Mouse (Mus musculus) neutrophil, adult 5-6 weeks (primary cell): ENCODE data around the gene Ndrg3. TPM values are rescaled to one million over a fixed set of nuclear protein-coding genes. Genes with fewer than 3 reads are reported as not detected.

Source experiments
- ATAC-seq: fragments of 151-379, 151-347 bp; 2 replicates; pipeline ENCODE4 v1.8.0; 2017; ENCODE audit warnings: mild to moderate bottlenecking, moderate TSS enrichment; ENCODE audit not compliant: insufficient number of reproducible peaks, poor library complexity, low FRiP score, severe bottlenecking; ENCODE audit errors: extremely low read depth
- total RNA-seq: library from RNA; stranded (forward); fragments of 200-1000 nt; gene quantifications from 2 replicates; pipeline ENCODE4 v1.2.3, GENCODE M21; 2017

Ndrg3 gene
- 34.4 and 43.1 TPM in 2 replicates for total RNA-seq

DNA sequence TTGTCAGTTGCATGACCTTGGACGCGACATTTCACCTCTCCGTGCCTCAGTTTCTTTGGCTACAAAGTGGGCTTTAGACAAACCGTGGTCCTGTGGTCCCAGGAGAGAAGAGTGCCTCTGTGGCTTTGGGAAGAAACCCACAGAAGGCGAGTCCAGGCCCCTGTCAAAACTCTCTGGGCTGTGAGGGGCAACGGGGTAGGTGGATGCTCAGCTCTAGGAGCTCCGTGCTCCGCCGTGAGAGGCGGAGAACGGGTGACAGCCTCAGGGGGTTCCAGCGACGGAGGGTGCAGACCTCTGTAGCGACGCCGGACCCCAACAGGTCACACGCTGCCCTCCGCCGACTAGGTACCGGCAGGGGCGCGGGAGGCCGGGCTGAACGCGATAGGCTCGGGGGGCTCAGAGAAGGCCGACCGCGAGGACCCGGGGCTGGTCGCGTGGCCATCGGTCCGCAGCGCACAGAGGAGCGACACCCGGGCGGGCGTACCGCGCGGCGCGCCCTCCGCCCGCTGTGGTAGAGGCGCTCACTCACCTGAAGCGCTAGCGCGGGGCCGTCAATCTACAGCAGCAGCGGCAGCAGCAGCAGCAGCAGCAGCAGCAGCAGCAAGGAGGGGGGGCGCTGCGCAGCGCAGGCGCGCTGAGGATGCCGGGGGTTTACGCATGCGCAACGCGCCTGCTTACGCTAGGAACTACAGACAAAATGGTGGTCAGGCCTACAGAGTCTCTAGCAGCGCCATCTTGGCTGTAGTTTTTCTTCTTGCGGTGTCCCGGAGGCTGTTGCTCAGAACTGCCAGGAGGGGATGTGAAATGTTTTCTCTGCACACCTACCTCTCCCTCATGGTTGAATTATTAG is at the start of gene Ndrg3:
TSS of gene Ndrg3 (minus strand) at position 587 of the 850 bp plus-strand sequence.
- peak; percentile 94 for ATAC-seq

DNA sequence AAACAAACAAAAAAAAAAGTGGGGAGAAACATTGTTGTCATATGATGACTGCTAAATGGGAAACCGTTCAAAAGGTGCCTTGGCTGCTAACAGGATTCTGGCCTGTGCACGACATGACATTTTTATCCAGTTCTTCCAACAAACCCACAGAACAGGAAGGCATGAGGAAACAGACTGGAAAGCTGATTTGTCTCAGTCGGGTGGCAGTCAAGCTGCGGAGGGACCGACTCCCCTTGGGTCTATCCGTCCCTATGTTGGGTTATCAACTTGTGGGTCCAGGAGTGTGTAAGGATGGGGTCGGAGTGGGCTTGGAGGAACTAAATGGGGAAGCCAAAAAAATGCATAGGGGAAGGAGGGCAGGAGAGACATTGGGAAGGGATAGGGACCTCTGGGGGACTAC is 49.6 kb upstream of the Ndrg3 start:
- no peak for ATAC-seq

DNA sequence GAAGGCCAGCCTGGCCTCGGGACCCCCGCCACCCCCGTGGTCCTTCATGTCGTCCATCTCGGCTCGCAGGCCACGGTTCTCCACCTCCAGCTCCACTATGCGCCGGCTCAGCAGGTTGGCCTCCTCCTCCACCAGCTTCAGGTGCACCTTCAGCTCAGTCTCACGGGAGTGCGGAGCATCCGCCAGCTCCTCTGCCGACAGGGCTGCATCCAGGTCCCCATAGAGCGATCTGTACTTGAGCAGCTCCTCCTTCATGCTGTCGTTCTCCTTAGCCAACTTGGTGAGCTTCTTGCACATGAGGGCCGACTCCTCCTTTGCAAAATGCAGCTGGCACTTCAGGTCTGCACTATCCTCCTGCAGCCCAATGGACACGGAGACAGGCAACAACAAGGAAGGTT is 48.8 kb upstream of the Ndrg3 start:
- no peak for ATAC-seq

DNA sequence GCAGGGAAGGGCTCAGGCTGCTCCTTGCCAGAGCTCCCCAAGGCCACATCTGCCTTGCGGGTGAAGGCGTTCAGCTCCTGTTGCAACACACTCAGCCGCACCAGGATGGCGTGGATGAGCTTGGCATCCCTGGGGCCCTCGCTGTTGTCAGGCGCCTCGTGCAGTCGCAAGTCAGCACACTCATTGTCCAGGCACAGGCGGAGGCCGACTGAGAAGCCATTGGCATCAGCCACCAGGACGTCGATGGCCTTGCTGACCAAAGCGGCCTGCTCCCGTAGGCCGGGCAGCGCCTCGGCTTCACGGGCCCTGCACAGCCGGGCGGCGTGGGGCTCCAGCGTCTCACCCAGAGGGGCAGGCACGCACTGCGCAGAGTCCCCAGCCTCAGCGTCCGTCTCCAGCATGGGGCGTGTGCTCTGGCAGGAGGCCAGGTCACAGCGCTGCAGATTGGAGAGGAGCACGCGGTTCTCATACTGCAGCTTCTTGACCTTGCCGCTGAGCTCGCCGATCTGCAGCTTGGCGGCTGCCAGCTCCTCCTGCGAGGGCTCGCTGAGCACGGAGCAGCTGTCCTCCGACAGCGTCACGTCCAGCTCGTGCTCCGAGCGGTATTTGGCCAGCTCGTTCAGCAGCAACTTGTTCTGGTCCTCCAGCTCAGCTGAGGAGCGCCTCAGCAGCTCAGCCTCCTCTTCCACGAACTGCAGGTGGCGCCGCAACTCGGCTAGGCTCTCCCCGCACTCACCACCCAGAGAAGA is 48.2 kb upstream of the Ndrg3 start:
- no peak for ATAC-seq

DNA sequence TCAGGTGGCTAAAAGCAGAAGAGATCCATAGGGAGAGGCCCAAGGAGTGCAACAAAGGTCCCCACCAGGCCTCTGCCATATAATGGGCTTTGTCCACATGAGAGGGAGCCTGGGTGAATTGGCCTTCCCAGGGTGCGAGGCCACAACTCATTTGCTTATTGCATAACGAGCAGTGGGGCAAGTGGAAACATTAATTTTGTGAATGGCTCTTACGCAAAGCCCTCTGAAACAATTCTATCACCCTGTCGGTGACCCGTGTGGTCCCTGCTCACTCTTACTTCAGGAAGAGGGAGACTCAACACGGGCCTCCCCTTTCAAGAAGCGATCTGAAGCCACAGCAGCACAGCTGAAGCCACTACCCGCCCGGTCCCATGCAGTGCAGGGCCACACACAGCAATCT is 45.4 kb upstream of the Ndrg3 start:
- ATAC-seq, result no peak

DNA sequence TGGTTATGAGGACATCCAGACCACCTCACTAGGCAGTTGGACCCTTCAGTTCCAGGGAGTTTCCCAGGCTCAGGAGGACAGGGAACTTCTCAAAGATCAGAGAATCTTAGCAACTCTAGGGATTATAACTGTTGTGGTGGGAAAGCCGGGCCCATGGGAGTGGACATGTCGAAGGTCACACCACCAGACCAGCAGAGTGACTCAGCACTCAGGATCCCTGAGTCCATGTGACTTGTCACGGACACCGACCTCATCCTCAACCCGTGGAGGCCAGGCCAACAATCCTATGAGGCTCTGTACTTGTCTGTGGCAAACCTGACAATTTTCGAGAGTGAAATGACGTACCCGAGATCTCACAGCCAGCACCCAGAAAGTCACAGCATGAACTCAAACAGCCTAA is 44.5 kb upstream of the Ndrg3 start:
- no peak for ATAC-seq

DNA sequence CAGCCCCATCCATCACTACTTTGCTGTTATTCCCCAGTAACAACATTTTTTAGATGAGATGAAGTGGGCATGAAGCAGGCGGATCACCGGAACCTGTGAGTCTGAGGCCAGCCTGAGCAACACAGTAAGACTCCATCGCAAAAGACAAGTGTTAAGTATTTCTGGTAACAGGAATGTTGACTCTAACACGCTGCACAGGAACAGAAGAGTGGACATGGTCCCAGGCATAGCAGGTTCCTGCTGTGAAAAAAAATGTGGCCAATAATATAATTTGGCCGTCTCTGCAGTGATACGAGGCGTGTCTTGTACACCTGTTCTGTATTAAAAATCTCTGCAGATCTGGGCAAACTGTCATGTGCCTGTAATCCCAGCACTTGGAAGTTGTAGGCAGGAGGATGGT is 43.5 kb upstream of the Ndrg3 start:
- no peak for ATAC-seq

DNA sequence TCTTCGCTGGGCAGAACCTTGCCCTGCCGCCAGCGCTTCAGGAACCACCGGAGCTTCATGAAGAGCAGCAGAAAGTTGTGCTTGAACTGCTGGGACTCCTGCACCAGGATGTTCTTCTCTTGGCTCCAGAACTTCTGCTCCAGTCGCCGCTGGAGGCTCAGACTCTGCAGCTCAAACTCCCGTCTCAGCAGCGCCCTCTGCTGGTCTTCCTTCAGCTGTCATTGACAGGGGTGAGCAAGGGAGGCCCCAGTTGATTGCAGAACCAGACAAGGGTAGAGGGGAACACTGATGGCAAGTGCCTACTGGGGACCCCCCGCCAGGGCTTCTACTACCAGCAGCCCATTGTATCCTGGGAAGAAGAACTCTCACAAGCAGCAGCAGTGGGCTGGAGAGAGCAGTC is 38.9 kb upstream of the Ndrg3 start:
- peak; percentile 45; the same call in 1 of the 2 replicates for ATAC-seq

DNA sequence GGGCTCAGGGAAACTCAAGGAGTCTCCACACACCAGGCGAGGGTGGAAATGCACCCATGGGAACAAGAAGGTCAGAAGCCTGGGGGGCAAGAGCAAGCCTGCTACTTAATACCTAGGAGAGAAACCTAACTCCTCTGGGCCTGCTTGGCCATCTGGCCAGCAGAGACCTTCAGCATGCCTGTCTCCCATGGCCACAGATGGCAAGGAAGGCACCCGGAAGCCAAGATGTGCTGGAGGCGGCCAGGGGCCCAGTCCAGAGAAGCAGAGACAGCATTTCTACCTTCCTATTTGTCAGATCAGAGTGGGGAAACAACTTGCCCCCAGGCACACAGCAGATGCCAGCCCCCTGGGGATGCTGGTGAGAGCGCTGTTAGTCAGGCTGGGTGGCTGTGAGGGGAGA is 36.4 kb upstream of the Ndrg3 start:
- no peak for ATAC-seq

DNA sequence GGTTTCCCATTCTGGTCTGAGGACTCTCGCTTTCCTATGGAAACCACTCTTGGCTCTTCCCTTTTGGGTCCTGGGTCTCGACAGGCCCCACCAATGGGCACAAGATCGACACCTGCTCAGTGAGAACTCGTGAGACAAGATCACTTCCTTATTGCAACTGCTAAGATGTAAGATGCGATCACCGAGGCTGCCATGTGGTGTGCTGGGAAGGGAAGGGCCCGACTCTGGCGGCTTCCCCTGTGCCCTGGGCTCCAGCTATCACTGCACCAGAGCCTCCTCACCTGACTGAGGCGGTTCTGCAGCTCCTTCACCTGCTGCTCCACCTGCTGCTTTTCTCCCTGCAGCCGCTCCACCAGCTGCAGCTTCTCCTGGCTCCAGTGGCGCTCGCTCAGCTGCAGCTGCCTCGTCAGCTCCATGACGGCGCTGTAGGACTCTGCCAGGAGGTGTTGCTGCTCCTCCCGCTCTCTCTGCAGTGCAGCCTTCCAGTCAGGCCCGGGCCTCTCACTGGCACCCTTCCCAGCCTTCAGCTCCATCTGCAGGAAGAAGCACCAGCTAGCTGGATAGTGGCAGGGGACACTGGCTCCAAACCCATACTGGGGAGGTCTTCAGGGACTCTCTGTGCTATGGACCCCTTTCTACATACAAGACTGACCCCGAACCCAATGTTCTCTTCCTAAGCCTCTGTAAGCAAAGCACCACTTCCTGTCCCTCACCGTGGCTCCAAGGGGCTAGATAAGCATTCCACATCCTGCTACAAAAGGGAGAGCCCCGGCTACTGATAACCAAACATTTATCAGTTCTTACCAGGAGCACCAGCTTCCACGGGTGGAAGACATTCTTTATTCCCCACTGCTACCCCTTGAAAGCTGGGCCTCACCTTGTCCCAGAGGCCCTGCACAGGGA is 35.5 kb upstream of the Ndrg3 start:
- no peak for ATAC-seq

DNA sequence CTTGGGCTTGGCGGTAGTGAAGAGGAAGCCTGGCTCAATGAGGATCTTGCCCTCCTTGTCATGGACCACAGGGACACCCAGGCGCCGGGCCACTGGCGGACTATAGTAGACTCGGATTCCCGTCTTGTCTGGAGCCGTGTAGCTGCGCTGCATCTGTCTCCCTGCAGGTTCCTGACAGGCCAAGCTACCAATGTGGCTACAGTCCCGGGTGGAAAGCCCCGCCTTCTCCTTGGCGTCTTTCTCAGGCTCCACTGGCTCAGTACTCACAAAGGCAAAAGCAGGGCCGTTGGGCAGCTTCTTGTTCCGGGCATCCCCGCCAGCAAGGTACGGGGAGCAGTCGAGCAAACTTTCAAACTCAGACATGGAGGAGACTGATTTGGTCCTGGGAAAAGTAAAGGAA is 29.3 kb upstream of the Ndrg3 start:
- ATAC-seq, result no peak

DNA sequence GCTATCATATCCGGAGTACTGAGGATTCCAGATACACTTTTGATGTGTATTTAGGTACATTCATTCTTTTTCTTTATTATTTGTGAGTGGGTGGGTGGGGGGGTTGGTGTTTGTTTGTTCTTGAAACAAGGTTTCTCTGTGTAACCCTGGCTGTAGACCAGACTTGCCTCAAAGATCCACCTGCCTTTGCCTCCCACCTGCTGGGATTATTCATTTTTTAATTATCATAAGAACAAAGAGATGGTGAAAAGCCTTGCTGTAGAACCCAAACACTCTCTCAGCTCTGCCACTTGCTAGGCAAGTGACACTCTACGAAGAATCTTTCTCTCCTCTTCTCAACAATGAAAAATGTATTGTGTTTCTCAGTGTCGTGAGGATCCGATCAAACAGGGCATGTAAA is 27.4 kb upstream of the Ndrg3 start:
- ATAC-seq, result no peak

DNA sequence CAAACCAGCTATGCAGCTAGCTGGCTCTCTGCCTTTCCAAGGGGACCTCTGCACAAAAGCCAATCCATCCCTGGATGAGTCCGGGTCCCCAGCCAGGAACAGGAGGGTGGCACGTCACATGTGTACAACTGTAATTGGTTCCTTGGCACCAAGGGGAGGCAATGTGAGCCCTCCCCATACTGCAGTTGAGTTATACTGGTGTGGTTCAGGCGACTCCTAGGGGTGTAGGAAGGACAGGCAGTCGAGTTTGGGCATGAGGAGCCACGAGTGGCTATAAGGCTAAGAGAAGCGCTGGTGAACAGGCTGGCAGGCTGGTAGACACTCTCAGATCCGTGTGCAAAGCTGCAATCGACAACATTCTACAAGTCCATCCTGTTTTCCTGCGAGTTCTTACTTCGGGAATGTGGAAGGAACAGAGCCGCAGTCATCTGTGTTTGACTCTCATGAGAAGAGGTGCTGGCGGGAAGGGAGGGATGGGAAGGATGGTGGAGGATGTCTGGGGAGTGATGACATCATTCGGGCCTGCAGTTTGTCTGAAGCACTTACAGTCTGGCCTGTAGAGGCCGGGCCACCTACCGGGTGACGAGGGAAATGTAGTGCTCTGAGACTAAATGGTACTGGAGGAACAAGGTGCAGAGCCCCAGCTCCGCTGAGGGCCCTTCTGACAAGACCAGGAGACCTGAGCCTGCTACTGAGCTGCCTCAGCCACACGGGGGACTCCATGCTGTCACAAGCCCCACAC is 24.8 kb upstream of the Ndrg3 start:
- ATAC-seq, result no peak

DNA sequence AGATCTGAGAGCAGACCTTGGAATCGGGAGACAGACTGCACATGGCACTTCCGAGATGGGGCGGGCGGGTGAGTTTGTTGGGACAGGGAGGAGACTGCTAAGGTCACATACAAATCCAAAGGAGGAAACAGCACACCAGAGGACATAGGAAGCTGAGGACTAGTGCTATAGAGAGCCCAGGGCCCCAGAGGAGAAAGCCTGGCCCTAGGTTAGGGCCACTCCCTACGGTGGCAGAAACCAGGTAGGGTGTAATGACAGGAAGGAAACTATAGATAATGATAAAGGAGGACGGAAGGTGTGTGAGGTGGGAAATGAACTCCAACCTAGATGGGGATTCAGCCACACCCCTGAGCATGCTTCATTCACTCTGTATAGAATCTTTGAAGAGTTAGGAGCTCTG is 20.5 kb upstream of the Ndrg3 start:
- no peak for ATAC-seq

DNA sequence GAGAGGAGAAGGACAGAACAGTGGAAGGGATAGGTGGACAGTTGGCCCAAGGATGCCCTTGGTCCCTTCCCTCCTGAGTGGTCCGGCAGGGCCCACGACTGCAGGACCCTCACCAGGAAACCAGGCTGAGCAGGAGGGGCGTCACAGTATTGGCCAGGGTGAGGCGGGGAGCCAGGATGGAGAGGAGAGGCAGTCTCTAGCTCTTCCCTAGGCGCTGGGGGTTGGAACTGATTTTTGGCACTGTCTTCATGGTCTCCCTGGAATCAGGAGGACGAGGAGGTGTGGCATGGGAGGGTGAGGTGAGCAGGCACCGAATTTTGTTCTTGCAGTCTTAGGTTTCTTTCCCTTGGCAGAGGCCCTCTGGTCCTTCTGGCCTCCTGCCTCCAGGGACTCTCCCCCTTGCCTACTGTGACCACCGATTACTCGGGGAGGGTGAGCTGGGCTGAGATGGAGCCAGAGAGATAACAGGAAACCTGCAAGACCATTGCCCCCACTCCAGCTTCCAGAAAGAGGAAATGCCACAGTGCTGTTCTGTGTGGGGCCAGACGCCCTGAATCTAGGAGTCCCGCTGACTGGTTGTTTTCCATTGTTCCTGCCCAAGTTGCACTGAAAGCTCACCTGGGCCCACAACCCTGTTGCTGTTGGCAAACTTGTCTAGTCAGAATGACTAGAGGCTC is 18.9 kb upstream of the Ndrg3 start:
- no peak for ATAC-seq

DNA sequence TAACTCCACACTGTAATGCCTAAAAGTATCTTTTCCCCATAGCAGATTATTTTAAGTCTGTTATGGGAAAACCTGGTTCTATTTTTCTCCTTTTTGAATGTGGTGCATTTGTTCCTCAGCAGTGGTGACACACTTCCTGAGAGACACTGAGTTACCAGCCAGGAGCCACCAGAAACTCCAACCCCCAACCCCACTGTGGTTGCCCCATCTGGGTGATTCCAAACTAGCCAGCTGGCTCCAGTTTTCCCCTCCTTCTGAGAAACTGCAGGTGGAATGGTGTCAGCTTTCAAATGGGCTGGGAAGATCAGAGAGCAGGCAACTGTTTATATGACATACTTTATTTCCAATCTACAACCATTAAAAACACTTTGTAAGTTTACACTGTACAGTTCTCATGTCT is 18.3 kb upstream of the Ndrg3 start:
- no peak for ATAC-seq

DNA sequence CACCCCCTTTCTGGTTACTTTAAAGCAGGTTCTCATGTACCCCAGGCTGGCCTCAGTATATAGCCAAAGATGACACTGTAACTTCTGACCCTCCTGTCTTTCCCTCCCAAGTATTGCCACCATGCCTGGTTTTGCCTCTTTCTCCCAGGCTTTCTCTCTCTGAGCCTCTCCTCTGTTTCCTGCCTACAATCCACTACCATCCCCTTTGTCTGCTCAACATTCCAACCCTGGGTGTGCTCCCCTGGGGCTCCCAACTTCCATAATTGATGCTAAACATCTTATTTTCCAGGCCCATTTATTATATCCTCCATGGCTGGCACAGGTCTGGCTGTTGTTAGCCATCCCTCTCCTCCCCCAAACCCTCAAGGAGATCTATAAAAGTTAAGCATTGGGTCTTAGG is 16.7 kb upstream of the Ndrg3 start:
- no peak for ATAC-seq

DNA sequence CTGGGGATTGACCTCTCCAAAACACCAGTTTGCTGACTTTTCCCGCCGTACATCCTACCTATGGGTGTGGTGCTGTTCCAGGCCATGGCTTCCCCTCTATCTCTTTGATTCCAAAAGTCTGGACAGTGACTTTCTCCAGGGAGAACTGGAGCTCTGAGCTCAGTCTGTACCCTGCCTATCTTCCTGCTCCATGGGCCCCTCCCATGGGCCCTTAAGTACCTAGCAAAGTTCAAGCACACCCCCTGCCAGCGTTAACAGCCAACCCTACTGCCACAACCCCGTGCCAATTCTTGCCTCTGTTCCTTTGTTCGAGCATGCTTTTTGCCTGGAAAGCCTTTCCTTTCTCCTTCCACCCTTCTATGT is 15.4 kb upstream of the Ndrg3 start:
- ATAC-seq, result 0 out of 2 replicates have a peak, but pooled peaks have one; percentile 3
